13 mouse cellular contexts compared by ENCODE assay signal in genomic region chrX:166727823-166728621, GRCm38 (mm10).
DNase-seq lines count a peak whose midpoint lies in the region; ATAC-seq and TF ChIP-seq lines count a peak whose summit lies in the region.
"Had no signal": no experiment of that assay in that cellular context is flagged by ENCODE, and none has a peak within 500 bp of the region (broad histone marks: within the 10 kb centered on the region; RNA-seq: fewer than 3 reads in every experiment).

No protein-coding gene starts in this region.

- H3K27me3 ChIP-seq in kidney, adult 2 months (replicated peaks; ENCODE audit: control insufficient read depth, insufficient read depth, low read length) = no peaks in the 10 kb centered on the region
- peaks cover 12% of the 10 kb centered on the region for H3K27me3 ChIP-seq in hindbrain, embryonic 12.5 days
- no peaks in the 10 kb centered on the region for H3K27me3 ChIP-seq in neural tube, embryonic 11.5 days (ENCODE audit: control insufficient read depth, insufficient read depth, low read length)
- H3K27me3 ChIP-seq in limb, embryonic 10.5 days (ENCODE audit: low read depth, poor library complexity, severe bottlenecking) = peaks cover 90% of the 10 kb centered on the region
- H3K27me3 ChIP-seq: embryonic facial prominence, embryonic 15.5 days had no signal

- no peak overlapping the region for H3K4me3 ChIP-seq in kidney, adult 2 months (ENCODE audit: insufficient read depth, low read depth, low read length)
- H3K4me3 ChIP-seq in hindbrain, embryonic 12.5 days = no peak overlapping the region
- no peak overlapping the region for H3K4me3 ChIP-seq in neural tube, embryonic 11.5 days (ENCODE audit: low read depth, low read length)
- H3K4me3 ChIP-seq in limb, embryonic 10.5 days = no peak overlapping the region
- H3K4me3 ChIP-seq: embryonic facial prominence, embryonic 15.5 days; heart, adult 2 months; limb, embryonic 13.5 days had no signal

- peak; percentile 6 for DNase-seq in kidney, postnatal 14 days
- DNase-seq in kidney, adult 2 months = no peak
- DNase-seq in embryo, embryonic 11 days = peak; percentile 66
- DNase-seq in neural tube, embryonic 11.5 days (ENCODE audit: low spot score) = peak; percentile 46
- DNase-seq in limb, embryonic 10.5 days (ENCODE audit: low spot score) = no peak
- DNase-seq in T-cell, adult 2 months (ENCODE audit: low spot score) = no peak
- DNase-seq in spleen, postnatal 10 days (ENCODE audit: low spot score in 2 of 2) = no peak
- DNase-seq: thymus, adult 18-20 months had no signal

- no peak overlapping the region for H3K4me2 ChIP-seq in hindbrain, embryonic 12.5 days (replicated peaks)
- no peak overlapping the region for H3K4me2 ChIP-seq in neural tube, embryonic 11.5 days (ENCODE audit: low read depth)
- H3K4me2 ChIP-seq: embryonic facial prominence, embryonic 15.5 days; limb, embryonic 13.5 days had no signal

- TF ChIP-seq POLR2A in kidney, adult 2 months (IDR thresholded peaks at IDR 0.05; ENCODE audit: low read depth, low read length) = no peak

- no peaks in the 10 kb centered on the region for H3K4me1 ChIP-seq in kidney, adult 2 months (ENCODE audit: control insufficient read depth, insufficient read depth, low read length)
- H3K4me1 ChIP-seq in hindbrain, embryonic 12.5 days = peaks cover 7% of the 10 kb centered on the region; the same call in 1 of the 2 replicates
- H3K4me1 ChIP-seq in neural tube, embryonic 11.5 days (ENCODE audit: control insufficient read depth, insufficient read depth, low read length) = no peaks in the 10 kb centered on the region
- H3K4me1 ChIP-seq in limb, embryonic 10.5 days = no peaks in the 10 kb centered on the region
- H3K4me1 ChIP-seq: embryonic facial prominence, embryonic 15.5 days; limb, embryonic 13.5 days had no signal

- TF ChIP-seq CTCF in kidney, adult 2 months (conservative IDR thresholded peaks at IDR 0.05; ENCODE audit: insufficient read depth, insufficient read length, low read depth, low read length) = no peak

- no peak overlapping the region for H3K27ac ChIP-seq in kidney, adult 2 months (ENCODE audit: insufficient read depth, low read depth, low read length)
- peak overlapping the region; percentile 23; the same call in 1 of the 2 replicates for H3K27ac ChIP-seq in hindbrain, embryonic 12.5 days
- no peak overlapping the region for H3K27ac ChIP-seq in neural tube, embryonic 11.5 days (ENCODE audit: low read depth, low read length)
- no peak overlapping the region for H3K27ac ChIP-seq in limb, embryonic 10.5 days
- H3K27ac ChIP-seq: embryonic facial prominence, embryonic 15.5 days; heart, adult 2 months; limb, embryonic 13.5 days had no signal

- no peaks in the 10 kb centered on the region for H3K36me3 ChIP-seq in kidney, adult 2 months (ENCODE audit: control insufficient read depth, insufficient read depth, low read length)
- H3K36me3 ChIP-seq in hindbrain, embryonic 12.5 days = no peaks in the 10 kb centered on the region
- H3K36me3 ChIP-seq in neural tube, embryonic 11.5 days (ENCODE audit: control insufficient read depth, insufficient read depth, low read length) = no peaks in the 10 kb centered on the region
- no peaks in the 10 kb centered on the region for H3K36me3 ChIP-seq in limb, embryonic 10.5 days
- H3K36me3 ChIP-seq: embryonic facial prominence, embryonic 15.5 days; limb, embryonic 13.5 days had no signal

- ATAC-seq in hindbrain, embryonic 12.5 days (ENCODE audit: low FRiP score) = peak; percentile 89
- peak; percentile 82 for ATAC-seq in neural tube, embryonic 11.5 days (ENCODE audit: insufficient read depth, low FRiP score, low TSS enrichment)
- ATAC-seq: intestine, postnatal 0 days had no signal

- WGBS in kidney, adult 2 months = 55% methylated on average over 7 of the region's 7 CpGs
- 25% methylated on average over 7 of the region's 7 CpGs for WGBS in hindbrain, embryonic 12.5 days
- 35% methylated on average over 7 of the region's 7 CpGs for WGBS in neural tube, embryonic 11.5 days
- 39% methylated on average over 7 of the region's 7 CpGs for WGBS in limb, embryonic 10.5 days

- H3K9me3 ChIP-seq in hindbrain, embryonic 12.5 days (replicated peaks) = no peaks in the 10 kb centered on the region
- no peaks in the 10 kb centered on the region for H3K9me3 ChIP-seq in neural tube, embryonic 11.5 days (ENCODE audit: control insufficient read depth, low read length)
- H3K9me3 ChIP-seq in limb, embryonic 10.5 days (replicated peaks) = no peaks in the 10 kb centered on the region
- H3K9me3 ChIP-seq: embryonic facial prominence, embryonic 15.5 days; limb, embryonic 13.5 days had no signal

- H3K9ac ChIP-seq in hindbrain, embryonic 12.5 days = no peak overlapping the region
- no peak overlapping the region for H3K9ac ChIP-seq in neural tube, embryonic 11.5 days (ENCODE audit: low read length)
- H3K9ac ChIP-seq: embryonic facial prominence, embryonic 15.5 days; limb, embryonic 13.5 days had no signal

Comparison
In these comparisons a context has a peak if more than half of its experiments do, and no peak if none do; other contexts are left out.
1. DNase-seq: peak in kidney, postnatal 14 days (single experiment), embryo, embryonic 11 days (single experiment) and neural tube, embryonic 11.5 days (single experiment); none in kidney, adult 2 months (single experiment), limb, embryonic 10.5 days (single experiment), T-cell, adult 2 months (single experiment) and spleen, postnatal 10 days (0 of 2).